Mouse (Mus musculus) kidney, postnatal 0 days (tissue): ENCODE measurements around the gene Haghl. TPM values are rescaled to one million over a fixed set of nuclear protein-coding genes. Genes with fewer than 3 reads are reported as not detected.
A peak's percentile ranks its signal among the peaks of the same experiment; 100 is the strongest.
"Not testable (repeated sequence)": the region's sequence is repeated elsewhere in the genome, so short reads cannot be mapped to it uniquely, and the experiment has no call there.

Source experiments
- ATAC-seq: fragments of 200-750 bp; cut with Nextera tagmentation; replicated peaks from 2 replicates; pipeline ENCODE4 v1.8.0; 2017; ENCODE audit warnings: low read depth, moderate number of reproducible peaks, moderate TSS enrichment, moderate library complexity; ENCODE audit not compliant: low FRiP score
- DNase-seq: peaks from one replicate; pipeline ENCODE4 v3.0.0-alpha.2; 2016; ENCODE audit warnings: low spot score
- H3K27ac ChIP-seq: fragments of 300-500 bp; sonication (generic); 2 replicates; pipeline ENCODE4 v1.5.1; 2014; ENCODE audit warnings: mild to moderate bottlenecking
- H3K27me3 ChIP-seq: fragments of 300-500 bp; sonication (generic); 2 replicates; pipeline ENCODE4 v1.6.1; 2014; ENCODE audit warnings: low read length, mixed read lengths; ENCODE audit not compliant: insufficient read depth
- H3K36me3 ChIP-seq: fragments of 300-500 bp; sonication (generic); 2 replicates; pipeline ENCODE4 v1.6.1; 2014; ENCODE audit warnings: low read length, mixed read lengths; ENCODE audit not compliant: insufficient read depth
- H3K4me1 ChIP-seq: fragments of 300-500 bp; sonication (generic); replicated peaks from 2 replicates; pipeline ENCODE4 v1.6.1; 2014; ENCODE audit warnings: antibody characterized with exemption, low read length, mixed read lengths; ENCODE audit not compliant: insufficient read depth
- H3K4me2 ChIP-seq: fragments of 300-500 bp; sonication (generic); 2 replicates; pipeline ENCODE4 v1.6.1; 2014; ENCODE audit warnings: mild to moderate bottlenecking, low read length, moderate library complexity, mixed read lengths
- H3K4me3 ChIP-seq: fragments of 300-500 bp; sonication (generic); replicated peaks from 2 replicates; pipeline ENCODE4 v1.5.1; 2014; ENCODE audit warnings: low read depth, low read length
- H3K9ac ChIP-seq: fragments of 300-500 bp; sonication (generic); 2 replicates; pipeline ENCODE4 v1.6.1; 2014; ENCODE audit warnings: low read depth, low read length
- H3K9me3 ChIP-seq: fragments of 300-500 bp; sonication (generic); replicated peaks from 2 replicates; pipeline ENCODE4 v1.6.1; 2016; ENCODE audit warnings: low read length, inconsistent platforms, mixed read lengths
- CTCF ChIP-seq: IDR thresholded peaks from 2 replicates; pipeline ENCODE4 v1.5.1; 2016; ENCODE audit warnings: antibody characterized with exemption, low read depth, mild to moderate bottlenecking, moderate library complexity
- WGBS: fragments of 180-500 bp; shearing (Covaris S2); extraction: QIAGEN DNeasy Blood & Tissue Kit; methylation state at CpG from one replicate; pipeline ENCODE4 v1.1.7; 2014; 5-methylcytosine and 5-hydroxymethylcytosine counted together
- polyA plus RNA-seq: library from polyadenylated mRNA; unstranded; fragments of >200 nt; fragmentation: Nextera tagmentation; extraction: Ambion mirVana; gene quantifications from 2 replicates; pipeline ENCODE4 v1.2.1, GENCODE M21; 2015

Gene Haghl
- polyA plus RNA-seq, 1 experiment from 2014 or later: 79.9 TPM

DNA sequence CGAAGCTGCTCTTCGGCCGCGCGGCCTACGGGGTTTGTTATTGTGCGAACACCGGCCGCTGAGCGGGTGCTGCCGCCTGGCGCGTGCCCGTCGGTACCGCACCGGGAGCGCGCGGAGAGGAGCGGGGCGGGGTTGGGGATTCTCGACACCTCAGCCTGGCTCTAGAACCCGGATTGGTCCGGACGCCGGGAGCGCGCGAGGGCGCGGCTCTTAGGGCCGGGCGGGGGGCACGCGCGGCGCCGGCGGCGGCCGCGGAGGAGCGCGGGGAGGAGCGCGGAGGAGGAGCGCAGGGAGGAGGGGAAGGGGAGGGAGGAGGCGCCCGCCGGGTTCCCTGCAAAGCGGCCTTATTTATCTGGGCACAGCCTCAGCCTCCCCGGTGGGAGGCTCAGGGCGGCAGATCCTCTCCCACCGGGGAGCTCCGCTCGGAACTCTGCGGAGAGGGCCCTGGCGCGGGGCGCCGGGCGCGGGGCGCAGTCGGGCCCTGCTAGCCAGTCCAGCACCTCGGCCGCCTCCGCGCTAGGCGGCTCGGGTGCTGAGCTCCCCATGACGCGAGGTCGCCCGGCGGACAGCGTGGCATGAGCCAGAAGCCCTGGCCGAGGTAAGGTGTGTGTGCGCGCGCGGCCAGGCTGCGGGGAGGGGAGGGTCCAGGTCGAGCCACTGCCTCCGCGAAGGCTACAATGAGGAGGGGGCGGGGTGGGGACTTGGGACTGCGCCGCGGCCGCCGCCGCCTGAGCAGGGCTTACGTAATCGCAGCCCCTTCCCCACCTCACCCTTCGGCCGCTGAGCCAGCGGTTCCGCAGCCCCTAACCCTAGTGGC lies 23.5 kb upstream of the Haghl start, which contains the start of gene Fbxl16:
TSS of gene Fbxl16 (plus strand) at position 297 of the 817 bp plus-strand sequence.
- peak within 1 kb of the TSS; percentile 94 for H3K4me2 ChIP-seq
- no peaks in the 10 kb centered on the region for H3K36me3 ChIP-seq
- H3K4me1 ChIP-seq: no peaks in the 10 kb centered on the region; the same call in 1 of the 2 replicates
- no peaks in the 10 kb centered on the region for H3K9me3 ChIP-seq
- H3K4me3 ChIP-seq: peak within 1 kb of the TSS; percentile 60
- TF ChIP-seq CTCF: peak; percentile 35
- ATAC-seq (peak; percentile 27), DNase-seq (peak; percentile 51)
- peak within 1 kb of the TSS; percentile 51 for H3K9ac ChIP-seq
- WGBS: under 1% methylated on average over 83 of the region's 100 CpGs
- no peak within 1 kb of the TSS for H3K27ac ChIP-seq
- H3K27me3 ChIP-seq: peaks cover 11% of the 10 kb centered on the region; the same call in 1 of the 2 replicates

DNA sequence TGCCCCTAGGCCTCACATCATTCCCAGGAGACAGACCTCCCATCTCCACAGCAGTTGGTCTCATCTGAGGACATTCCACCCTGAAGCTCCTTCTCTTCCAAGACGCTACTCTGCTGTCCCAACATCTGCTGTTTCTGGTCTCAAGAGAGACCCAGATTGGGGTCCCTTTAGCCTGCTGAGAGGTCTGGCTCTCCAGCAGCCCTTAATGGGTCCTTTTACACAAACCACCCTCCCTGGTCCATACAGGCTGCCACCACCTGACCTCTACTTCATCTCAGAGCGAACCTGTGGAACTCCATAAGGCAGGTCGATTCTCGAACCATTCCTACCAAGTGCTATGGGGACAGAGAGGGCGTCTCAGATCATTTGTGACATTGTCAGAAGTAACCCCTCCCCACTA lies 22.6 kb upstream of the Haghl start:
- H3K4me2 ChIP-seq: peak overlapping the region; percentile 94; the same call in 1 of the 2 replicates
- DNase-seq: no peak

DNA sequence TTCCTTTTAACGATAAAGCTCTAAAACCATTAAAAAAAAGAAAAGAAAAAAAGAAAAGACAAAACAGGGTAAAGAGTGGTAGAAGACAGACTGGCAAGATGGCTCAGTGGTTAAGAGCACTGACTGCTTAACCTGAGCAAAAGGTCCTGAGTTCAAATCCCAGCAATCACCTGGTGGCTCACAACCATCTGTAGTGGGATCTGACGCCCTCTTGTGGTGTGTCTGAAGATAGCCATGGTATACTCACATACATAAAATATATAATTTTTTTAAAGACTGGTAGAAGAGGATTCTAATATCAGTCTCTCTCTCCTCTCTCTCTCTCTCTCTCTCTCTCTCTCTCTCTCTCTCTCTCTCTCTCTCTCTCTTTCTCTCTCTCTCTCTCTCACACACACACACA lies 22.0 kb upstream of the Haghl start:
- ATAC-seq, H3K4me2 ChIP-seq, H3K27ac ChIP-seq, H3K4me3 ChIP-seq, H3K4me1 ChIP-seq, DNase-seq, H3K9ac ChIP-seq, H3K36me3 ChIP-seq, H3K9me3 ChIP-seq: not testable (repeated sequence)
- H3K27me3 ChIP-seq: peaks cover 11% of the 10 kb centered on the region; the same call in 1 of the 2 replicates
- 50% methylated on average over 2 of the region's 2 CpGs for WGBS

More for the DNA sequence above, 22.6 kb upstream of the Haghl start:
- H3K9me3 ChIP-seq: no peaks in the 10 kb centered on the region
- no peak overlapping the region for H3K4me3 ChIP-seq
- H3K9ac ChIP-seq: no peak overlapping the region
- ATAC-seq: no peak
- 34% methylated on average over 5 of the region's 5 CpGs for WGBS
- H3K27ac ChIP-seq: no peak overlapping the region
- no peak for TF ChIP-seq CTCF
- H3K4me1 ChIP-seq: no peaks in the 10 kb centered on the region; the same call in 1 of the 2 replicates
- H3K36me3 ChIP-seq: no peaks in the 10 kb centered on the region
- peaks cover 11% of the 10 kb centered on the region; the same call in 1 of the 2 replicates for H3K27me3 ChIP-seq

DNA sequence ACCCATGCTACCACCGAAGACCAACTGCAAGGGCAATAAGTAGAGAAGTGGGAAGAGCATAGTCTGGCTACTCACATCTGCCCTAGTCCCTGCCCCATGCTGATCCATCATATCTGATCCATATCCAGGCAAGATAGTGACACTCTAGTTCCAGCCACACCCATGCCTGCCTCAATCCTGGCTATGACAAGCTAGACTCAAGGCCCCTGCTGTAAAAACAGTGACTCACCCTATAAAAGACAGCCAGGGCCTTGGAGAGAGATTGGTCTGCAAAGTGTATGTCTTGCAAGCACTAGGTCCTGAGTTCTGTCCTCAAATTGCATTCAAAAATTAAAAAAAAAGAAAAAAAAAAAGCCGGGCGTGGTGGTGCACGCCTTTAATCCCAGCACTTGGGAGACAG lies 21.0 kb upstream of the Haghl start:
- ATAC-seq: no peak
- H3K9ac ChIP-seq: no peak overlapping the region
- H3K27me3 ChIP-seq: peaks cover 11% of the 10 kb centered on the region; the same call in 1 of the 2 replicates
- no peaks in the 10 kb centered on the region; the same call in 1 of the 2 replicates for H3K4me1 ChIP-seq
- no peak overlapping the region for H3K27ac ChIP-seq
- H3K4me2 ChIP-seq: no peak overlapping the region
- TF ChIP-seq CTCF: no peak
- WGBS: 69% methylated on average over 4 of the region's 4 CpGs
- no peak for DNase-seq
- no peaks in the 10 kb centered on the region for H3K36me3 ChIP-seq
- H3K4me3 ChIP-seq: no peak overlapping the region
- H3K9me3 ChIP-seq: no peaks in the 10 kb centered on the region

DNA sequence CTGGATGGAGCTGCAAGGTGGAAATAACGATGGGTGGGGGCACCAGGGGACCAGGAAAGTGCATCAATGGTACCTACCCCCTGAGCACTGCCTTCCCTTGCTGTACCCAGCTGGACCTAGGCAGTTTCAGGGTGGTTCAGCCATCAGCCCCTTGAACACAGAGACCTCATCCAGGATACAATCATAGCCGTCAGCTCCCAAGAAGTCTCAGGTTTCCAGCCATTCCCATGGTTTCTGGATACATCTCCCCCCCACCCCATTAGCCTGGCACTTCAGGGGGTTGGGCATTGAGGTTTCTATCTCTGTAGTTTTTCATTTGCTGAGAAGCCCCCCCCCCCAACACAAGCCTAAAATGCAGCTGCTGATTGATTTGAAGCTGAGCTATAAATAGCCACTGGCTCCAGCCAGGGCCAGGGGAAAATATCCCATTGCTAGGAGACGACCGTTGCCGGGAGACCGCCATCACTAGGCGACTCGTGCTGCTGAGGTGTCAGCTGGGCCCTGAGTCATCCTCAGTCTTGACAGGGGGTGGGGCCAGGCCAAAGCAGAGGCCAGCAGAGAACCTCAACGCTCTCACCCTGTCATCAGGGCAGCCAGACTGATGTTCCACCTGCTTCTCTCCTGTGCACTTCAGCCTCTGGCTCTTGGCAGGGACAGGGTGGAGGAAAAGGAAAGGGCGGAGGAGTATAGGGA lies 17.5 kb upstream of the Haghl start:
- no peak for ATAC-seq
- TF ChIP-seq CTCF: no peak

DNA sequence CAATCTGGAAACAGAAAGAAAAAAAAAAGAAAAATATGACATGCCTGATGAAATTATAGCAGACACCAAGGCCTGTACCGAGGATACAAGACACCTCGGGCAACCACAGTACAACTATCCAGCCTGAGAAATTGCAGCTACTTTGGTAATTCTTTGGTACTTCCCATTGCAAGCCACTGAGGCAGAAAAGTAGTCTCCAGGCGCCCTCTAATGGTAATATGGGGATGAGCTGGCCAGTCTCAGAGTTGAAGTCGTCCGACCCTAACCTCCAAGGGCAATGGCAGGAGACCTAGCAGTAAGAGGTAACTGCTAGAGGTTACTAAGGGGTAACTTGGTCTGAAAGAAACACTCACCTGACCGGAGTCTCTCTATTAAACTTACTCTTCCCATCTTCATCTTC lies 15.6 kb upstream of the Haghl start:
- Histone ChIP-seq H3K4me2 (no peak overlapping the region), H3K4me3 (no peak overlapping the region), H3K4me1 (0 out of 2 replicates have a peak, but pooled peaks cover 3% of the 10 kb centered on the region), H3K27ac (no peak overlapping the region), H3K9ac (no peak overlapping the region), H3K9me3 (no peaks in the 10 kb centered on the region), H3K36me3 (no peaks in the 10 kb centered on the region), H3K27me3 (no peaks in the 10 kb centered on the region)
- ATAC-seq: no peak; the same call in 1 of the 2 replicates
- 6% methylated on average over 6 of the region's 6 CpGs for WGBS
- peak; percentile 93 for DNase-seq
- peak; percentile 90 for TF ChIP-seq CTCF

More for the DNA sequence above, 17.5 kb upstream of the Haghl start:
- Histone ChIP-seq H3K4me1 (no peaks in the 10 kb centered on the region), H3K27me3 (no peaks in the 10 kb centered on the region), H3K36me3 (no peaks in the 10 kb centered on the region), H3K9me3 (no peaks in the 10 kb centered on the region), H3K27ac (no peak overlapping the region), H3K9ac (no peak overlapping the region), H3K4me3 (no peak overlapping the region), H3K4me2 (no peak overlapping the region)
- no peak for DNase-seq
- 14% methylated on average over 10 of the region's 10 CpGs for WGBS
